Mouse (Mus musculus): ENCODE data around the gene Armcx5. TPM values are rescaled to one million over a fixed set of nuclear protein-coding genes. Genes with fewer than 3 reads are reported as not detected.

Armcx5 gene
- total RNA-seq, 2 experiments from 2014 or later = 27.0 to 31.8 TPM

Small RNA genes lying within 50 kb of the gene (microRNA-seq; reads per million reads assigned to microRNA genes)
- gene Mir1970 = 0 reads per million in 2 experiments
- 0 reads per million in 2 experiments for gene Mir7646

Other genes starting within 250 kb of the Armcx5 start
- gene AV320801, start 248.1 kb upstream of the Armcx5 start, total RNA-seq (2021) = not detected
- not detected for gene Nxf7, start 144.0 kb upstream of the Armcx5 start, total RNA-seq (2021)
- not detected for gene Prame, start 115.0 kb upstream of the Armcx5 start, total RNA-seq (2021)
- not detected for gene Tcp11x2, start 48.9 kb upstream of the Armcx5 start, total RNA-seq (2021)
- gene Tmsb15a, start 17.5 kb upstream of the Armcx5 start, total RNA-seq (2021) = not detected
- gene Gprasp1, start within 50 bp of the Armcx5 start, total RNA-seq (2021) = 100 to 1,000 TPM; 273 to 296 TPM
- 10 to 100 TPM; 63.2 to 69.1 TPM for gene Bhlhb9, start 54.9 kb downstream of the Armcx5 start, total RNA-seq (2021)
- gene Gprasp2, start 96.3 kb downstream of the Armcx5 start, total RNA-seq (2021) = 100 to 1,000 TPM; 151 to 154 TPM